Mouse (Mus musculus) yolk sac, embryonic 10.5 days (tissue): Measurements from ENCODE around the gene 1700001O22Rik.

Source experiments
- DNase-seq: peaks from one replicate; pipeline ENCODE4 v3.0.0-alpha.2; 2017; ENCODE audit warnings: low spot score

1700001O22Rik gene

DNA sequence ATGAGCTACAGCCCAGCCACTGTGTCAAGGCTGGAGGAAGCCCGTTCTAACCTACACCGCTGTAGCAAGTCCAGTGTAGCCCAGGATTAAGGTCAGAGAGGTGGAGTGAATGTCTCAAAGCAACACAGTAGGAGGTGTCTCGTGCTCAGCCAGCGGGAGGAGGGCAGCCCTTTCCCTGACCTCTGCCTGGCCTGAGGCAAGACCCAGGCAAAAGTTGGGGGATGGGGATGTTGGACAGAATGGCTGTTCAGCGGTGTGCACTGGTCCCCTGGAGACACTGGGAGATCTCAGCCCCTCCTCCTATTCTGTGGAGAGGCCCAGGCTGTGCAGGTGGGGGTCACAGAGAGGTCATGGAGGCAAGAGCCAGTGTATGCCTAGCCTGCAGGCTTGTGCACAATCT lies 24.2 kb downstream of the 1700001O22Rik start:
- peak; percentile 96 for DNase-seq

DNA sequence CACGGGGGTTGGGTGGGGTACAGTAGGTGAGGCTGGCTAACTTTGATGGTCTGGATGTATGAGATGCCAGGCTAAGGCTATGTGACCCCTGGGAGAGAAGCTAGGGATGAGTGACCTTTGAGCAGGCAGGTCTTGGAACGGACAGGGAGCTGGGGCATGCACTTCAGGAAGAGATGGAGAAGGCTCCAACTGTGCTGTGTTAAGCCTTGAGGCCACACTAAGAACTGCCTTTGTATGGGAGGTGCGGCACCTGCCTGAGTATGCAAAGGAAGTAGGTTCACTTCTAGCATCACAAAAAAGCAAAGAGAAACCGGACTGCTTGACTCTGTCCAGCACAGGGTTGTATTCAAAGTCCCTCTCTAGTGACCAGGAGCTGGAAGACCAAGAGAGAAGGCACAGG lies 25.2 kb downstream of the 1700001O22Rik start:
- no peak for DNase-seq

DNA sequence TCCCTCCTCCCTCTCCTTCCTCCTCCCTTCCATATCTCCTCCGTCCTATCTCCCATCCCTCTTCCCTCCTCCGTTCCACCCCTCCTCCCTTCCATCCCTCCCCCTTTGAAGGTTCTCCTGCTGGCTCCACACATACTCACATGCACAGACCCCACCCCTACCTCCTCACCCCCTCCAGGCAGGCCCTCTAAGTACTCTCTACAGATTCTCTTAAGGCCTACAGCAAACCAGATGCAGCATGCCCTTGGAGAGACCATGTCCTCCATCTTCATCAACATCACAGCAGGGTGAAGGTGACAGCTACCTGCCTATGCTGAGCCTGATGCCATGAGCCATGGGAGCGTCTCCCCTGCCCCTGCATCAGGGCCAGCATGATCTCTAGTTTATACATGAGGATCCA lies 26.2 kb downstream of the 1700001O22Rik start:
- no peak for DNase-seq

DNA sequence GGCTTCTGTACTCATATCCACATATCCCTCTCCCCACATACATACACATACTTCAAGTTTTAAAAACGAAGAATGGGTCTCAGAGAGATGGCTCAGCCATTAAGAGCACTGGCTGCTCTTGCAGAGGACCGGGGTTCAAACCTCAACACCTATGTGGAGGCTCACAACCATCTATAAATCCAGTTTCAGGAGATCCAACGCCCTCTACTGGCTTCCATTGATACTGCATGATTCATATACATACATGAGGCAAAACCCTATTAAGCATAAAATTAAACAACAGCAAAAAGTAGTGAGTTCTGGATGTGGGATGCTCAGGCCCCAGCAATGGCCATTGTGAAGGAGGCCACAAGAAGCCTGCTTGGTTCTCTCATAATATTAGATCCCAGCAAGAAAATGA lies 27.5 kb downstream of the 1700001O22Rik start:
- no peak for DNase-seq

DNA sequence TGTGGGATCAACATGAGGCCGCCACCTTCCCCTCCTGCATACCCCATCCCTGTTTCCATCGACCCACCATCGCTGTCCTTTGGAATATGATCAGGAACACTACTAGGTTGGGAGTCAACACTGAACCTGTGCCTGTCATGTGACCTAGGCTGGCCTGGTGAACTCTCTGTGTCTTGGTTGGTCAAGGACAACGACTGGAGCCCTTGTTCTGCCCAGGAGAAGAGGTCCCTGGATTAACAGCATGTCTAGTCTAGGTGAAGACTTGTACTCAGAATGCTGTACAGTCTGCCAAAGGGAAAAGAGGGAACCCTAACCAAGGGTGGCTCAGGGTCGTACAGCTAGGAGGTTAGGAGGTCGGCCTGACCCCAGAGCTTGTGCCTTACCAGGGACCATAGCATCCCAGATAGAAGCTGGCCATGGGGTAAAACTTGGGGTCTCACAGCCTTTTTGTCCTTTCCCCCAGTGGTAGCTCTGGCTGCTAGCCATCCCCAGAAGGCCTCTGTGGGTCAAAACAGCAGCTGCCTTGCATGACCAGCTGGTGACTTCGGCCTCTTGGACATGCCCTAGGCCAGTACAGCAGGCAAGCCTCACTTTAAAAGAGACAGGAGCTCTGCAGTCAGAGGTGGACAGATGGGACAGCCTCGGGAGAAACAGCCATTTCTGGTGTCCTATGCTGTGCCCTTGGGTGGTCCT lies 30.0 kb downstream of the 1700001O22Rik start:
- DNase-seq: no peak

DNA sequence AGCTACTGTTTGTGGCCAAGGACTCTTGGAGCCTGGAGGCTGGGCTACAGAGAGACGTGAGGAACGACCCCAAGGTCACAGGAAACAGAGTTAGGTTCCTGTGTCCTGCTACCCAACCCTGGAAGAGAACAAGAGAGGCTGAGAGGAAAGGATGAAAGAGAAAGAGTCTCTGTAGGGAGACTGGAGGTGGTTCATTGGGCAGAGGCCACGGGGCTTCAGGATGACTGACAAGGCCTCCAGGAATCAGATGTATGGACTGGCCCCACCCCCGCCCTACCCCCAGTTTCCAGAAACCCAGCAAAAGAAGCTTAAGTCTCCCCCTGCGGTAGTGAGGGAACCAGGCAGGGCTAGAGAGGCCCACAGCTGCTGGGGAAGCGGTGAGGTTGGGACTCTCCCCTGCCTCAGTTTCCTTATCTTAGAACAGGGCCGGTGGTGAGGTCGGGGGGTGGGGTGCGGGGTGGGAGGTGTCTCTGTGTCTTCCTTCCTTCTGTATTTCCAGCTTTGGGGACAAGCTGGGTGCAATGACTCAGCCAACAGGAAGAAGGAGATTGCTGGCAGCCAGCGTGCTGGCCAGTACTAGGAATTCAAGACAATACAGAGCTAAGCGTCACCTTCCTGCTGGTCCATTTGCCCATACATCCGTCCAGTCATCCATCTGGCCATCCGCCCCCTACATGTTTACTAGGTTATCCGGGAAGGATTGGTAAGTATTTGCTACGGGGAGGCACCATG lies 30.7 kb downstream of the 1700001O22Rik start:
- DNase-seq: peak; percentile 61

DNA sequence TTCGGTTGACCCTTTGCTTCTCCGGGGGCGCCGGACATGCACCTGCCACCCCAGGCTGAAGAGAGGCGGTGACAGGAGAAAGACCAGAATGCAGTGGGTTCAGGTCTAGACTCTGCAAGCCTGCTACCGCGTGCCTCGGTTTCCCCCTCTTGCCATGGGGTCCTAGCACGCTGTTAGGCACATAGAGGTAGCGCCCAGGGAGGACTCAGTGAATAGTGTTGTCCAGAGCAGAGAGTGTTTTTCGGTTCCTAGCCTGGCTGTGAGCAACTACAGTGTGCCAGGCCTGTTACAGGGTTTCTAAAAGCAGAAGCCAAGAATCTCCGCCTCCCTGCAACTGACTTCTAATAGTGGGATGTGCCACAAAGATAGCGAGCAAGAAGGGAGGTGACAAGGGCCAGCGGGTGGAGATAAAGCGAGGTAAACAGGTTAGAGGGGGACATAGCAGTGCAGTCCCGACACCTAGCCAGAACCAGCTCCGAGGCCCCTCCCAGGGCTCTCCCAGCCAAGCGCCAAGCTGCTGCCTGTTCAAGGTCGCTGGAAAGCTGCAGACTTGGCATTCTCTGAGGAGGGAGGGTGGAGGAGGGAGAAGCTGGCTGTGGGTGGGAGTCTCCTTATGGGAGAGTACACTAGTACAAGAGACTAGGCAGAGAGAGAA lies 31.5 kb downstream of the 1700001O22Rik start:
- DNase-seq: peak; percentile 91

DNA sequence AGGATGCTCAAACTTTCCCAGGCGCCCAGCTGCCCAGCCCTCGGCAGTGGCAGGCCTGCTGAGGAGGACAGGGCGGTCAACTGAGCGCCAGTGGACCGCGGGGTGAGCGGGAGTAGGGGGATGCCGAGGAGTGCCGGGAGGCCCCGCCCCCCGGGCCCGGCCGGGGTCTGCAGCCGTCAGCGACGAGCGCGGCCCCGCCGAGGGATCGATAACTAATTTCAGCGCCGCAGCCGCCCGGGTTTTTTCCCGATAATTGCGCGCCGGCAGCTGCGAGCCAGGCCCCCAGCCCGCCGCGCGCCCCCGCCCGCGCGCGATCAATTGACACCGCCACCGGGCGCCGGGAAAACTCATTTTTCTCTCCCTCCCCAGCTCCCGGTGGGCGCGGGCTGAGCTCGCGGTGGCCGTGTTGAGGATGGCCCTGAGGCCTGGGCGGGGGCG lies 32.1 kb downstream of the 1700001O22Rik start:
- no peak for DNase-seq

DNA sequence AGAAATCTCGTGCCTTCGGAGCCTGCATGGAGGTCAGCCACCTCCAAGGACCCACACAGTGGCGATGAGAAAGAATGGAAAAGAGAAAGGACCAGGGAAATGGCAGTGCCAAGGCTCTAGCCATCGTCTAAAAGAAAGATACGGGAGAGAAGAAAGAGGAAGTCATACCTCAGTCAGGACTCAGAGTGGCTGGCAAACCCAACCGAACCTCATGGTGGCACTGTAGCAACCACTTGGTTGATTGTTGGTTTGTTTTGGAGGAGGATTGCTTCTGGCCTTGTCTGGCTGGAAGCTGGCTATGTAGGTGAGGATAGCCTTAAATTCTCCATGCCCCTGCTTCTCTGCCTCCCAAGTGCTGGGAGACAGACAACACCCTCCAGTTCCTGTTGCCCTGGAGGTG lies 34.3 kb downstream of the 1700001O22Rik start:
- no peak for DNase-seq

DNA sequence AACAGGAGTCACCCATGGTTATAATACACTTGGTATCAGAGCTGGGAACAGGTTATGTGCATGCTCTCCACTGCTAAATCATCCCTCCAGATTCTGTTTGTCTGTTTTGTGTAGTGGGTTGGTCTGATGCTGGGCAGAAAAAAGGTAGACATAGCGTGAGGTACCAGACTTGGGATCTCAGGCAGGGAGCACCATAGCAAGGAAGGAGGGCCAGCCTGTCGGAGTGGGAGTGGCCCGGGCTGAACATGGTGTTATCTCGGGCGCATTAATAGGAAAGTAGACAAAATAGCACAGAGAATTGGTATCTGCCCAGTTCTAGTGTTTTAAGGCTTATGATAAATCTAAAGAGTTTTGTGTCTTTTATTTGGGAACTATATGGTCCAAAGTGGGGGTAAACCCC lies 34.9 kb downstream of the 1700001O22Rik start:
- no peak for DNase-seq

DNA sequence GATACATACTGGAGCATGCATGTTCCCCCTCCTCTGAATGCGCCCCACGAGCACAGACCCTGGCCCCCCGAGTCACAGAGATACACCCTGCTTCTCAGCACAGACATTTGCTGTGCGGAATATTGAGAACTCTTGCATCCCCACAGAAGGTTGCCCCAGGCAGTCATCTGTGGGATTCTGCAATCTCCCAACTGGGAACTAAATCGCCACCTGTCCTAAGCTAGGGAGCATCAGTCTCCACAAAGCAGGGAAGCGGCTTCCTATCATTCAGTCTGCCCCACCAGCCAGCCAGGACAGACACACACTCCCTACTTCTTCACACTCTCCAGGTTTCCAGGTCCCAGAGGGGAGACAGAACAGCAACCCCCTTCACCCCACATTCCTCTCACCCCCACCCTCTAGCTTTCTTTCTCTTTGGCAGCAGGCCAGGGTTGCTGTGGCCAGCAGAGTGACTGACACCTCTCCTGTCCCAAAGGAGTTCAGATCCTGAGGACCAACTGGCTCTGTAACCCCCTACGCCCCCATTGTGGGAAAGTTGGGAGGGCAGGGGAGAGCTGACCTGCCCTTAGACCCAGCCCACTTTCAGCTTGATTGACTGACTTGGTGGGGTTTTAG lies 35.7 kb downstream of the 1700001O22Rik start:
- DNase-seq: no peak

DNA sequence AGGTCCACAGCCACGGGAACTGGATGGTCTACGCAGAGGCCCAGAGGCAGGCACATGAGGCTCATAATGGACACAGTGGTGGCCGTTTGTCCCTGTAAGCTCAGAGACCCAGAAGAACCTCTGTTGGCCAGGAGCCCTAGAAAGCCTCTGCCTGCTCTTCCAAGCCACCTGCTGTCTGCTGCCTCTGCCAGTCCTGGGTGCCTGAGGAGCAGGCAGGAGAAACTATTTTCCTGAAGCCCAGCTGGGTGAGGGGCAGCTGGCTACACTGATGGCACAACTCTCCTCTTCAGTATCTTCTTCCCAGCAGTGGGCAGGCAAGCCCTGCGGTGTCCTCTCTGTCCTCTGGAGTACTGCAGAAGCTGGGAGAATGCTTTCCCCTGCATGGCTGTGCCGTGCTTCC lies 37.0 kb downstream of the 1700001O22Rik start:
- no peak for DNase-seq

DNA sequence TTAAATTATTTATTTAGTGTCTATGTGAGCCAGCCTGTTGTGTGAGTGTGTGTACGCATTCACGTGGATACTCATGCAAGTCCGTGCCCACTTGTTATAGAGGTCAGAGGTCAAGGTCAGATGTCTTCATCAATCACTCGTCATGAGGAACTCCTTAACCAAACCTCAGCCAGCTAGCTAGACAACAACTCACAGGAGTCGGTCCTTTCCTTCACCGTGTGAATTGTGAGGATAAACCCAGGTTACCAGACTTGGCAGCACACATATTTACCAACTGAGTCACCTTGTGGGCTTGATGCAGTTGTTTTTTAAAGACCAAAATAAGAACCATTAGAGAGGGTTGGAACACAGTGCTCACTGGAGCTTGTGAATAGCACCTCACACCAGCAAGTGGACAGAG lies 42.8 kb downstream of the 1700001O22Rik start:
- no peak for DNase-seq

DNA sequence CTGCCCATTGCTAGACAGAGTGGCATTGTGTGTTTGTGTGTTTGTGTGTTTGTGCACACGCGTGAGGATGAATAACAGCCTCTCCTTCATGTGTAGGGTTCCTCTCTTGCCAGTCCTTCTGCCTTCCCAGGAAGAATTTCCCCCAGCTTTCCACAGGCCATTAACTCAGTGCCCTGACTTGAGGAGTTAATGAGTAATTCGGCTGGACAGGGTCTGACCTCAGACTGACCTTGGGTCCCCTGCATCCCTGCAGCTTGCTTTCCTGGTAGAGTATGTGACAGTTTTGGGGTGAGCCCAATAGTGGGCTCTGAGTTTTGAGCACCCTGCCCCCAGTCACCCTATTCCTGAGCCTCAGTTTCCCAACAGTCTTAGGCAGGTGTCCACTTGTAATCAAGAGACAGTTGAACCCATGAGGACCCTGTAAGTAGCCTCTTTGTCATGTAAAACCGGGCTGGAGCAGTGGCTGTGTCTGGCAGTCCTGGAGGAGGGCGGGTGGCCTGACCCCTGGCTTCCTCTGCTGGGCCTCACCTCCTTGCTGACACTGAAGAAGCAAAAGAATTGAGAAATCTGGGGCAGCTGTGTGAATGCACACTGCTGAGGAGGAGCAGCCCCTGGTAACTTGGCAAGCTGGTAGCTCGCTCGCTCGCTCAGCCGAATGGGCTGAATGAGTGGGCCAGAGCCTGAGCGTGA lies 43.5 kb downstream of the 1700001O22Rik start:
- DNase-seq: peak; percentile 86

DNA sequence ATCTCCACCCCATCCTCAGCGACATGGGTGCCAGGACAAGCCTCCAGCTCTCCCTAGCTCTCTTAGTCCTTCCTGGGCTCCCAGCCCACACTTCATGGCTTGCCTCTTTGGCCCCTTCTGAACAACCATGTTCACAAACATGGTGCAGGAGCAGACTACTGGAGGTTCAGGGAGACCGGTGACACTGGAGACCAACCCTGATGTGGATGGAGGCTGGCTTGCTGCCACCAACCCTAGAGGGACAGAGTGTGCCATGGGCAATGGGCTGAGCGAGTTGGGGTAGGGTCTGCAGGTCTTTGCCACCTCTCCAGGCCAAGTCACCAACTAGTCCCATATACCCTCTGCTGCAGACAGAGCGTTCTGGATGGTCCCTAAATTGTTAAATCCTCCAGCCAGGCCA lies 44.0 kb downstream of the 1700001O22Rik start:
- DNase-seq: peak; percentile 27

DNA sequence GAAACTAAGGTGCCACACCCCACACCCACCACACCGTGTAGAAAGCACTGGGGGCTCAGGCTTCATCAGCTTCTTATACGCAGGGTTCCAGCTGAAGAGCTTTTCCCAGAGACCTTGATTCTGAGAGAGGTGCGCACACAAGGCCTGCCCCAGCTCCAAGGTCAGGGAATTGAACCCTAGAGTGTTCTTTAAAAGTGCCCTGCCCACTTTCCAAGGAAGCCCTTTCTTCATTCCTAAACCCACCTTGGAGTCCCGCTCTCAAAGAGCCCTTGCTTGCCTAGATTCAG lies 44.4 kb downstream of the 1700001O22Rik start:
- no peak for DNase-seq

DNA sequence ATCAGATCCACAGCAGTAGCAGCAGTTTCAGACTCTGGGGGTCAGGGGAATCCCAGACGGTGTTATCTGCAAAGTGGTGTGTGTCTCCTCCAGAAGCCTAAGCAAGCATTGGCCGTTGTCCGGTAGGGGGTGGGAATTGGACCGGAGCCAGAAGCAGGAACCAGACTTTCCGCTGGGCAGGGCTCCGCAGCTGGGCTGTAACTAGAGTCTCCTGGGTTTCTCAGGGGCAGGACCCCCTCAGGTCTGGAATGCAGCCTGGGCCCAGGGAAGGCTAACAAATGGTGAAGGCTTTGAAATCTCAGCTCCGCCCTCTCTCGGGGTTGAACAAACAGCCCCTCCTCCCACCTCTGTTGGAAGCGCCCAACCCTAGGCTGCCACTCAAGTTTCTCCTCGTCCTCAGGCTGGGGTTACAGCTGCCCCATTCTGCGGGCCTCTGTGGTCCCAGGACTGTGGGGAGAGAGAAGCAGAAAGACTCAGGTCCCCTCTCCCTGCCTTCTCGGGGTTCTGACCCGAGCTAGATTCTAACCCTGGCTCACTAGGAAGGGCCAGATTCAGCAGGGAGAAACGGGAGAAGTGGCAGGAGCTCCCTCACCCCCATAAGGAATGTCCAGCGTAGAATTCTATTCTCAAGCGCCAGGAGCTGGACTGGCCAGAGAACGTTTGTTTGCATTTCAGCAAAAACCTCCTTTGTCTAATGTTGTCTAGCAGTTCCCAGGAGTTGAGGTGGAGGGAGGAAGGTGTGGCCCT lies 44.9 kb downstream of the 1700001O22Rik start:
- DNase-seq: peak; percentile 98

DNA sequence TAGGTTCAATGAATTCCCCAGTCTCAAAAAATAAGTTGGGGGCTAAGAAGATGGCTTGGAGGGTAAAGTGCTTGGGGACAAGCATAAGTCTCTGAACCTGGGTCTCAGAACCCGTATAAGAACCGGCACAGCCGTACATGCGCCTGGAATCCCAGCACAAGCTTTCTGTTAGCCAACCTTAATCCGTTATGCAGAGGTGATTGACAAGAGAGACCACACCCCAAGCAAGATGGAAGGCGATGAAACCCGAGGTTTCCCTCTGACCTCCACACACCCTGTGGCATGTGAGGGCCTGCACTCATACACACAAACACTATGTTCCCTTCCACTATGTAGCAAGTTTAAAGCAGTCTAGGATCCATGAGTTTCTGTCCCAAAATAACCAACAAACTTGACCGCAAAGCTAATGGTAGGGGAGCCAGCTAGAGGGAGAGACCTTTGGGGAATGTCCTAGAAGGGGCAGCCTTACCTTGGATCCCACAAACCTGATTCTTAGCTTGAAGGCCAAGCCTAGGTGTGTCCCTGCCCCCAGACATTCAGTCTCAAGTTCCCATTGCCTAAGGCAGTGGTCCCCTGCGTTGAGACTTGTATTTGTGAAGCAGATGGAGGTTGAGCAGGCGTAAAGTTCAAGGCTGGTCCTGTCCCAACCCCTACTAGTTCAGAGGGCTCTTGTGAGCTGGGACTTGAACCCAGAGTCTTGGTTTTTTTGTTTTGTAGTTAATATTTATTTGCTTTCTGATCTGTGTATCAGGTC lies 46.3 kb downstream of the 1700001O22Rik start:
- DNase-seq: no peak

DNA sequence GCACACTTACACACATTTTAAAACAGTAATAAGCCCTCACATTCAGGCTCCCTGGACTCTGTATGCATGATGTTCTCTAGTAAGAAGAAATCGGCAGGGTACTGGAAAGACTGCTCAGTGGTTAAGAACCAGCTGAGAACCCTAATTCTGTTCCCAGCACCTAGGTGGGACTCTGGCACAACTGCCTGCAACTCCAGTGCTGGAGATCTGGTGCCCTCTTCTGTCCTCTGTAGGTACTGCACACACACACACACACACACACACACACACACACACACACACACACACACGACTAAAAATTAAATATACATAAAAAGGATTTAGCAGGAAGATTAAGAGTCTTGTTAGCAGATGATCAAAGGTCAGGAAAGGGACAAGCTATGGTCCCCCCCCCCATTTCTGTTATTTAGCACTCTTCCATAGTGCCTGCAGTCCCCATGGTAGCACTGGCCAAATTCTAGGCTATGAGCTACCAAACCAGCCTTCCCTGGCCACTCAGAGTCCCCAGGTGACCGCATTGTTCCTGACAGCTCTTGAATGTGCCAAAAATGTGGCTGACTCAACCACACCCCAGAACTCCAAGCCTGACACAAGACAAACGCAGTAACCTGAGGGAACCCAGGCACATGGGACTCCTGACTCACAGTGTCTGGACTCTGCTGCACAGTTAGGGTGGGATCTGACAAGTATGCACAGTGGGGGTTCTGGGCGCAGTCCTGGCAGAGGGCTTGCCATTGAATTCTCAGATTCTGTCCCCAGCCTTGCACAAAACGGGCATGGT lies 47.3 kb downstream of the 1700001O22Rik start:
- DNase-seq: no peak

DNA sequence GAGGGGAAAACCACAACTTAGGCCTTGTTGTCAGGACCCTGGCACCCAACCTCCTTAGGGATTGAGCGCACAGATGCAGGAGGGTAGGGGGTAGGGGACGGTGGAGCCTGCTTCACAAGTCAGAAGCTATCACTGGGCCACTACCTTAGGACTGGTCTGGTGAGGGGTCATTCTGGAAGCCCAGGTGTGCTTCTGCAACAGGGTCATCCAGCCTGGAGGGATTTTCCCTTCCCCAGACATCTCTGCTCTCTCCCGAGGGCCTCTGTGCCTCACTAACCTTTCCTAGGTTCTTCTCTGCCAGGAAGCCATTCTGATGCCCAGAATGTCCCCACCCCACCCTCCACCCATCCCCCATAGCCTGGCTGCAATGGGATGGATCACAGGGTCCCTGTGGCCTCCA lies 48.6 kb downstream of the 1700001O22Rik start:
- DNase-seq: no peak
